Mouse (Mus musculus) midbrain, embryonic 11.5 days (tissue): ENCODE data around the gene Cd300e. TPM values are rescaled to one million over a fixed set of nuclear protein-coding genes. Genes with fewer than 3 reads are reported as not detected.

Experiments used
- ATAC-seq: fragments of 200-750 bp; cut with Nextera tagmentation; 2 replicates; pipeline ENCODE4 v1.8.0; 2017; ENCODE audit warnings: moderate TSS enrichment, moderate library complexity; ENCODE audit not compliant: low FRiP score
- DNase-seq: peaks from one replicate; pipeline ENCODE4 v3.0.0; 2015; ENCODE audit warnings: low spot score; ENCODE audit errors: missing footprints
- H3K27ac ChIP-seq: fragments of 300-500 bp; sonication (generic); 2 replicates; pipeline ENCODE4 v1.5.1; 2014; ENCODE audit warnings: low read depth, low read length
- H3K27me3 ChIP-seq: fragments of 300-500 bp; sonication (generic); 2 replicates; pipeline ENCODE4 v1.6.1; 2014; ENCODE audit warnings: mild to moderate bottlenecking, low read length, moderate library complexity, mixed read lengths; ENCODE audit not compliant: control insufficient read depth, insufficient read depth
- H3K36me3 ChIP-seq: fragments of 300-500 bp; sonication (generic); 2 replicates; pipeline ENCODE4 v1.6.1; 2014; ENCODE audit warnings: mild to moderate bottlenecking, low read length, moderate library complexity, mixed read lengths; ENCODE audit not compliant: control insufficient read depth, insufficient read depth
- H3K4me1 ChIP-seq: fragments of 300-500 bp; sonication (generic); 2 replicates; pipeline ENCODE4 v1.6.1; 2014; ENCODE audit warnings: low read length; ENCODE audit not compliant: control insufficient read depth, insufficient read depth
- H3K4me2 ChIP-seq: fragments of 300-500 bp; sonication (generic); 2 replicates; pipeline ENCODE4 v1.6.1; 2014; ENCODE audit warnings: mild to moderate bottlenecking, moderate library complexity
- H3K4me3 ChIP-seq: fragments of 300-500 bp; sonication (generic); 2 replicates; pipeline ENCODE4 v1.5.1; 2014; ENCODE audit warnings: low read depth, low read length
- H3K9ac ChIP-seq: fragments of 300-500 bp; sonication (generic); 2 replicates; pipeline ENCODE4 v1.6.1; 2014; ENCODE audit warnings: low read length
- H3K9me3 ChIP-seq: fragments of 300-500 bp; sonication (generic); 2 replicates; pipeline ENCODE4 v1.6.1; 2016; ENCODE audit warnings: low read length; ENCODE audit not compliant: control insufficient read depth
- WGBS: fragments of 180-500 bp; shearing (Covaris S2); extraction: QIAGEN DNeasy Blood & Tissue Kit; methylation state at CpG from one replicate; pipeline ENCODE4 v1.1.7; 2014; 5-methylcytosine and 5-hydroxymethylcytosine counted together
- polyA plus RNA-seq: library from polyadenylated mRNA; unstranded; fragments of >200 nt; fragmentation: Nextera tagmentation; extraction: Ambion mirVana; gene quantifications from 2 replicates; pipeline ENCODE4 v1.2.1, GENCODE M21; 2014

The Cd300e gene
- polyA plus RNA-seq, 1 experiment from 2014 or later: not detected

GRCm38 (mm10) chr11:115075407-115075806, 13.4 kb upstream of the Cd300e start:
- Histone ChIP-seq H3K36me3 (no peaks in the 10 kb centered on the region), H3K4me2 (no peak overlapping the region), H3K27me3 (peaks cover 3% of the 10 kb centered on the region), H3K4me3 (no peak overlapping the region), H3K4me1 (peaks cover 14% of the 10 kb centered on the region), H3K27ac (no peak overlapping the region), H3K9me3 (no peaks in the 10 kb centered on the region), H3K9ac (no peak overlapping the region)
- WGBS: 84% methylated on average over 7 of the region's 7 CpGs
- DNase-seq (no peak), ATAC-seq (no peak)

- Histone ChIP-seq H3K27ac (no peak overlapping the region), H3K4me3 (no peak overlapping the region), H3K4me1 (peaks cover 14% of the 10 kb centered on the region), H3K4me2 (no peak overlapping the region), H3K27me3 (peaks cover 12% of the 10 kb centered on the region), H3K9ac (no peak overlapping the region), H3K9me3 (no peaks in the 10 kb centered on the region), H3K36me3 (no peaks in the 10 kb centered on the region)
- no peak for ATAC-seq
- 69% methylated on average over 5 of the region's 5 CpGs for whole genome bisulfite sequencing
- DNase-seq: no peak
Measured at GRCm38 (mm10) chr11:115073002-115073401, 11.0 kb upstream of the Cd300e start.

- no peak overlapping the region for H3K27ac ChIP-seq
Measured at GRCm38 (mm10) chr11:115071631-115072294, 9.8 kb upstream of the Cd300e start.

GRCm38 (mm10) chr11:115071015-115071551, 9.1 kb upstream of the Cd300e start:
- 11% methylated on average over 9 of the region's 9 CpGs for WGBS
- DNase-seq: peak; percentile 91
- peak; percentile 52; the same call in 1 of the 2 replicates for ATAC-seq

More at GRCm38 (mm10) chr11:115071631-115072294, 9.8 kb upstream of the Cd300e start:
- peak overlapping the region; percentile 24; the same call in 1 of the 2 replicates for H3K4me2 ChIP-seq
- ATAC-seq (no peak), DNase-seq (peak; percentile 90)
- H3K9ac ChIP-seq: no peak overlapping the region
- H3K4me3 ChIP-seq: no peak overlapping the region
- no peaks in the 10 kb centered on the region for H3K9me3 ChIP-seq
- H3K4me1 ChIP-seq: peaks cover 14% of the 10 kb centered on the region
- H3K36me3 ChIP-seq: no peaks in the 10 kb centered on the region
- 19% methylated on average over 14 of the region's 14 CpGs for WGBS
- H3K27me3 ChIP-seq: peaks cover 15% of the 10 kb centered on the region

GRCm38 (mm10) chr11:115066768-115067167, 4.8 kb upstream of the Cd300e start:
- no peak overlapping the region for H3K9ac ChIP-seq
- H3K27ac ChIP-seq: no peak overlapping the region
- no peak overlapping the region for H3K4me3 ChIP-seq
- 73% methylated on average over 6 of the region's 6 CpGs for WGBS
- DNase-seq: no peak
- H3K4me1 ChIP-seq: peaks cover 13% of the 10 kb centered on the region
- no peak for ATAC-seq
- no peaks in the 10 kb centered on the region for H3K36me3 ChIP-seq
- H3K4me2 ChIP-seq: no peak overlapping the region
- no peaks in the 10 kb centered on the region for H3K9me3 ChIP-seq
- H3K27me3 ChIP-seq: peaks cover 13% of the 10 kb centered on the region; the same call in 1 of the 2 replicates

More at GRCm38 (mm10) chr11:115071015-115071551, 9.1 kb upstream of the Cd300e start:
- peak overlapping the region; percentile 24; the same call in 1 of the 2 replicates for H3K4me2 ChIP-seq
- no peak overlapping the region for H3K4me3 ChIP-seq
- no peak overlapping the region for H3K27ac ChIP-seq
- H3K9me3 ChIP-seq: no peaks in the 10 kb centered on the region
- H3K9ac ChIP-seq: no peak overlapping the region
- H3K4me1 ChIP-seq: peaks cover 14% of the 10 kb centered on the region
- H3K36me3 ChIP-seq: no peaks in the 10 kb centered on the region
- H3K27me3 ChIP-seq: peaks cover 15% of the 10 kb centered on the region

- Histone ChIP-seq H3K36me3 (no peaks in the 10 kb centered on the region), H3K27ac (no peak overlapping the region), H3K4me3 (no peak overlapping the region), H3K27me3 (no peaks in the 10 kb centered on the region), H3K9ac (no peak overlapping the region), H3K9me3 (no peaks in the 10 kb centered on the region), H3K4me1 (peaks cover 2% of the 10 kb centered on the region; the same call in 1 of the 2 replicates), H3K4me2 (no peak overlapping the region)
- ATAC-seq: no peak
- no peak for DNase-seq
- 87% methylated on average over 2 of the region's 2 CpGs for WGBS
Measured at GRCm38 (mm10) chr11:115059797-115060196, 2.2 kb downstream of the Cd300e start.

- 80% methylated on average over 4 of the region's 4 CpGs for WGBS
- Histone ChIP-seq H3K4me1 (peaks cover under 1% of the 10 kb centered on the region; the same call in 1 of the 2 replicates), H3K27me3 (no peaks in the 10 kb centered on the region), H3K4me3 (no peak overlapping the region), H3K27ac (no peak overlapping the region), H3K4me2 (no peak overlapping the region), H3K9ac (no peak overlapping the region), H3K9me3 (no peaks in the 10 kb centered on the region), H3K36me3 (no peaks in the 10 kb centered on the region)
- DNase-seq (no peak), ATAC-seq (no peak)
Measured at GRCm38 (mm10) chr11:115058701-115059100, 3.3 kb downstream of the Cd300e start.

GRCm38 (mm10) chr11:115054537-115054936, 7.4 kb downstream of the Cd300e start:
- H3K27me3 ChIP-seq: no peaks in the 10 kb centered on the region
- DNase-seq: no peak
- no peak overlapping the region for H3K4me3 ChIP-seq
- no peak for ATAC-seq
- H3K4me2 ChIP-seq: no peak overlapping the region
- no peaks in the 10 kb centered on the region for H3K36me3 ChIP-seq
- H3K9me3 ChIP-seq: no peaks in the 10 kb centered on the region
- no peak overlapping the region for H3K27ac ChIP-seq
- H3K9ac ChIP-seq: no peak overlapping the region
- no peaks in the 10 kb centered on the region for H3K4me1 ChIP-seq

- H3K9me3 ChIP-seq: no peaks in the 10 kb centered on the region
- H3K4me3 ChIP-seq: no peak overlapping the region
- H3K4me2 ChIP-seq: no peak overlapping the region
- H3K27me3 ChIP-seq: no peaks in the 10 kb centered on the region
- DNase-seq (no peak), ATAC-seq (no peak)
- H3K9ac ChIP-seq: no peak overlapping the region
- H3K27ac ChIP-seq: no peak overlapping the region
- no peaks in the 10 kb centered on the region for H3K4me1 ChIP-seq
- WGBS: 91% methylated on average over 1 of the region's 1 CpGs
- no peaks in the 10 kb centered on the region for H3K36me3 ChIP-seq
Measured at GRCm38 (mm10) chr11:115052991-115053390, 9.0 kb downstream of the Cd300e start.
